Mouse (Mus musculus) macrophage (primary cell): Measurements from ENCODE around the gene Lrrc8b. TPM values are rescaled to one million over a fixed set of nuclear protein-coding genes. Genes with fewer than 3 reads are reported as not detected.

Source experiments
- H3K27ac ChIP-seq: fragments of 350-480 bp; formaldehyde crosslinking; 2 replicates; pipeline ENCODE4 v1.9.0; 2021
- H3K36me3 ChIP-seq: fragments of 350-480 bp; formaldehyde crosslinking; 2 replicates; pipeline ENCODE4 v1.9.0; 2021; ENCODE audit errors: inconsistent target
- H3K4me3 ChIP-seq: fragments of 350-480 bp; formaldehyde crosslinking; 2 replicates; pipeline ENCODE4 v1.9.0; 2021; ENCODE audit errors: inconsistent target
- H3K79me2 ChIP-seq: fragments of 350-480 bp; formaldehyde crosslinking; 2 replicates; pipeline ENCODE4 v1.9.0; 2021; ENCODE audit errors: inconsistent target
- WGBS: methylation state at CpG from one replicate; pipeline ENCODE4 v1.1.7; 2026; ENCODE audit warnings: inconsistent platforms; ENCODE audit not compliant: missing documents; 5-methylcytosine and 5-hydroxymethylcytosine counted together
- polyA plus RNA-seq: library from polyadenylated mRNA; stranded (reverse); fragments of 250-400 nt; gene quantifications from 3 replicates; pipeline ENCODE4 v1.2.4, GENCODE M21; 2018; ENCODE audit warnings: inconsistent platforms

Lrrc8b gene
- polyA plus RNA-seq, 1 experiment from 2014 or later = 4.6 TPM

DNA sequence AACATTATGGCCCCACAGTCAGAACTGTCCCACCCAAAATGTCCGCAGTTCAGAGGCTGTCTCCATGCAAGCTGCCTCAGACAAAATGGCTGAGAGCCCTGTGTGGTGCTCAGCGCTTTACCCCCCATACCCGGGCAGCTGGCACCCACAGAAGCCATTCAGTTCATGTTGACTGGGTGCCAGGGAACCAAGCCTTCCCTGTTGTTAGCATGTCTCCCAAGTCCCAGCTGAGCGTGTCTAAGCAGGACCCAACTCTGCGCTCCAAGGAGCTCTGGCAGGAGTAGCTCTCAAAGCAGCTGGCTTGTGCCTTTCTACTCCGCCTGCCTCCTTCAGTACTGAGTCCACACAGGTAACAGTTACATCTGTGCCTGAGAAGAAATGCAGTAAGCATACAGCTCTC lies 68.7 kb downstream of the Lrrc8b start:
- peaks cover 6% of the 10 kb centered on the region; the same call in 1 of the 2 replicates for H3K36me3 ChIP-seq
- H3K4me3 ChIP-seq = no peak overlapping the region
- H3K27ac ChIP-seq = no peak overlapping the region
- no peaks in the 10 kb centered on the region for H3K79me2 ChIP-seq
- 93% methylated on average over 6 of the region's 6 CpGs for WGBS

DNA sequence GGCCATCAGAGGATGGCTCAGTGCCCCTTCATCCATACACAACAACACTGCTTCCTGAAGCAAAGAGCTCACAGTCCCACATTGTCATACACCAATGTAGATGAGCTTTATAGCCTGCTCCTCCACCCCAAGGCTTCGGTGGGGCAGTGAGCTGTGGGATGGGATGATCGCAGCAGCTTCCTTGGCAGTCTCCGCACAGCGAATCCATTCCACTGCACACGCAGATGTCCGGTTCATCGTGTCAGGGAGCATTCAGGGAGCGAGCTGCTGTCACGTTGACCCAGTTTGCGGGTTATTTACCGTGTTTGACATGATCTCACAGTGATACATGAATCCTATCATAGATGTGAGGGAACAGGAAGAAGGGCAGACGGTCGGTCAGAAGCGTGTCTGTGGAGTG lies 69.3 kb downstream of the Lrrc8b start:
- 96% methylated on average over 14 of the region's 14 CpGs for WGBS
- H3K27ac ChIP-seq = no peak overlapping the region
- H3K79me2 ChIP-seq = no peaks in the 10 kb centered on the region
- no peak overlapping the region for H3K4me3 ChIP-seq
- peaks cover 6% of the 10 kb centered on the region; the same call in 1 of the 2 replicates for H3K36me3 ChIP-seq

- Histone ChIP-seq H3K36me3 (no peaks in the 10 kb centered on the region), H3K4me3 (no peak overlapping the region), H3K79me2 (no peaks in the 10 kb centered on the region), H3K27ac (no peak overlapping the region)
- WGBS = 89% methylated on average over 5 of the region's 5 CpGs
Measured at GRCm38 (mm10) chr5:105490211-105490610, 74.6 kb downstream of the Lrrc8b start.

DNA sequence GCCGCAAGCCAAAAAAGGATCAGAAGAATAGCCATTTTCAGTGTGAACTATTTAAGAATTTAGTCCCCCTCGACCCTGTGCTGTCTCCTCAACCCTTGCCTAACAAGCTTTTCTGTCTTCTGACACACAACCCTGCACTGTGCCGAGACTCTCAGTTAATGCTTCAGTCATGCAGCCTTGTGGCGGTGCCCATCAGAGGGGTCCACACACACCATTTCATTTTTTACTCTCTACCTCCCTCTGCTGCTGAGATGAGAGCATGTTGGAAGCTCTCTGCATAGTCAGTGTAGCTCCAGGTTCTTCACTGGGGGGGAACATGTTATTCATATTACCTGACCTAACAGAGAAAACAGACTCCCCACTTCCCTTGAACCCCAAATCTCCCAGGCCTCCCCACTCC lies 75.8 kb downstream of the Lrrc8b start:
- no peak overlapping the region for H3K4me3 ChIP-seq
- no peaks in the 10 kb centered on the region for H3K79me2 ChIP-seq
- WGBS = 82% methylated on average over 4 of the region's 4 CpGs
- H3K27ac ChIP-seq = no peak overlapping the region
- no peaks in the 10 kb centered on the region for H3K36me3 ChIP-seq

GRCm38 (mm10) chr5:105492367-105493246 lies 77.0 kb downstream of the Lrrc8b start:
- WGBS = 49% methylated on average over 10 of the region's 10 CpGs
- Histone ChIP-seq H3K4me3 (no peak overlapping the region), H3K27ac (no peak overlapping the region), H3K79me2 (no peaks in the 10 kb centered on the region), H3K36me3 (no peaks in the 10 kb centered on the region)

DNA sequence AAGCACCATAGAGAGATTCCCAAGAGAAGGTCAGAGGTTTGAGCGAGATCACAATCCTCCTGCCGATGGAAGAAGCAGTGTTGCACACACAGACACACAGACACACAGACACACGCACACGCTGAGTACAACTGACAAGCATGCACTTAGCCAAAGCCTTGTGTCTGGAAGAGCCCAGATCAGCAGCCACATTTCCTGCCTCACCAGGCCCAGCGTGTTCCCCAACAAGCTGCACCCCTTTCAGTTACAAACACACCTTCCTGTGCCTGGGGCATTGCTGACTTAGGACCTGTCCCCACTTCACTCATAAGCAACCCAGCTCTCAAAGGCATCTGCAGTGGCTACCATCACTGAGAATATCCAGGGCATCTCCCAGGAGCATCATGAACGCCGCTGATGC lies 77.8 kb downstream of the Lrrc8b start:
- H3K4me3 ChIP-seq = no peak overlapping the region
- no peaks in the 10 kb centered on the region for H3K79me2 ChIP-seq
- no peaks in the 10 kb centered on the region for H3K36me3 ChIP-seq
- H3K27ac ChIP-seq = no peak overlapping the region
- 81% methylated on average over 7 of the region's 7 CpGs for WGBS

- H3K79me2 ChIP-seq = no peaks in the 10 kb centered on the region
- WGBS = 75% methylated on average over 10 of the region's 10 CpGs
- no peaks in the 10 kb centered on the region for H3K36me3 ChIP-seq
- H3K27ac ChIP-seq = no peak overlapping the region
- H3K4me3 ChIP-seq = no peak overlapping the region
Measured at GRCm38 (mm10) chr5:105494246-105494917, 78.8 kb downstream of the Lrrc8b start.

- H3K36me3 ChIP-seq = no peaks in the 10 kb centered on the region
- WGBS = 7% methylated on average over 24 of the region's 24 CpGs
- H3K4me3 ChIP-seq = peak overlapping the region; percentile 19
- peak overlapping the region; percentile 61 for H3K27ac ChIP-seq
- H3K79me2 ChIP-seq = no peaks in the 10 kb centered on the region
Measured at GRCm38 (mm10) chr5:105494918-105495901, 79.6 kb downstream of the Lrrc8b start.

DNA sequence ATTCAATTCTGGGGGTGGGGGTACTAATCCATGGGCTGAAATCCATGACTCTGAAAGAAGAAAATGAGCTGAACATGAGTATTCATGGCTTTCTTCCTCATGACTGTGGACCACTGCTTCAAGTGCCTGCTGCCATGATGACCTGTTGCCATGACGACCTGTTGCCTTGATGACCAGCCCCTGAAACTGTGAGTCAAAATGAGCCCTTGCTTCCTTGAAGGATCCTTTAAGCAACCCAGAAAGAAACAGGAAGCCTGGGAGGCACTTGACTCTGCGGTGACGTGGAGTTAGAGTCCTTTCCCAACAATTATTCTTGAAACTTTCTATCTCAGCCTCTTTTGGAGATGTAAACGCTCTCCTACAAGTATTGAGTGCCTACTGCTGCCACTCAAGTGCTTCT lies 80.6 kb downstream of the Lrrc8b start:
- Histone ChIP-seq H3K36me3 (no peaks in the 10 kb centered on the region), H3K4me3 (0 out of 2 replicates have a peak overlapping the region, but pooled peaks have one; percentile 19), H3K79me2 (no peaks in the 10 kb centered on the region), H3K27ac (peak overlapping the region; percentile 61)
- 54% methylated on average over 4 of the region's 4 CpGs for WGBS

- Histone ChIP-seq H3K36me3 (no peaks in the 10 kb centered on the region), H3K27ac (peak overlapping the region; percentile 61; the same call in 1 of the 2 replicates), H3K4me3 (no peak overlapping the region), H3K79me2 (no peaks in the 10 kb centered on the region)
- 79% methylated on average over 7 of the region's 7 CpGs for WGBS
Measured at GRCm38 (mm10) chr5:105496586-105496985, 81.0 kb downstream of the Lrrc8b start.

- WGBS = 58% methylated on average over 4 of the region's 4 CpGs
- no peaks in the 10 kb centered on the region for H3K36me3 ChIP-seq
- no peak overlapping the region for H3K27ac ChIP-seq
- no peaks in the 10 kb centered on the region for H3K79me2 ChIP-seq
- no peak overlapping the region for H3K4me3 ChIP-seq
Measured at GRCm38 (mm10) chr5:105498429-105499000, 82.9 kb downstream of the Lrrc8b start.

- H3K27ac ChIP-seq = peak overlapping the region; percentile 5; the same call in 1 of the 2 replicates
- no peak overlapping the region for H3K4me3 ChIP-seq
- WGBS = 17% methylated on average over 1 of the region's 1 CpGs
- no peaks in the 10 kb centered on the region for H3K36me3 ChIP-seq
- no peaks in the 10 kb centered on the region for H3K79me2 ChIP-seq
Measured at GRCm38 (mm10) chr5:105499396-105499795, 83.8 kb downstream of the Lrrc8b start.

DNA sequence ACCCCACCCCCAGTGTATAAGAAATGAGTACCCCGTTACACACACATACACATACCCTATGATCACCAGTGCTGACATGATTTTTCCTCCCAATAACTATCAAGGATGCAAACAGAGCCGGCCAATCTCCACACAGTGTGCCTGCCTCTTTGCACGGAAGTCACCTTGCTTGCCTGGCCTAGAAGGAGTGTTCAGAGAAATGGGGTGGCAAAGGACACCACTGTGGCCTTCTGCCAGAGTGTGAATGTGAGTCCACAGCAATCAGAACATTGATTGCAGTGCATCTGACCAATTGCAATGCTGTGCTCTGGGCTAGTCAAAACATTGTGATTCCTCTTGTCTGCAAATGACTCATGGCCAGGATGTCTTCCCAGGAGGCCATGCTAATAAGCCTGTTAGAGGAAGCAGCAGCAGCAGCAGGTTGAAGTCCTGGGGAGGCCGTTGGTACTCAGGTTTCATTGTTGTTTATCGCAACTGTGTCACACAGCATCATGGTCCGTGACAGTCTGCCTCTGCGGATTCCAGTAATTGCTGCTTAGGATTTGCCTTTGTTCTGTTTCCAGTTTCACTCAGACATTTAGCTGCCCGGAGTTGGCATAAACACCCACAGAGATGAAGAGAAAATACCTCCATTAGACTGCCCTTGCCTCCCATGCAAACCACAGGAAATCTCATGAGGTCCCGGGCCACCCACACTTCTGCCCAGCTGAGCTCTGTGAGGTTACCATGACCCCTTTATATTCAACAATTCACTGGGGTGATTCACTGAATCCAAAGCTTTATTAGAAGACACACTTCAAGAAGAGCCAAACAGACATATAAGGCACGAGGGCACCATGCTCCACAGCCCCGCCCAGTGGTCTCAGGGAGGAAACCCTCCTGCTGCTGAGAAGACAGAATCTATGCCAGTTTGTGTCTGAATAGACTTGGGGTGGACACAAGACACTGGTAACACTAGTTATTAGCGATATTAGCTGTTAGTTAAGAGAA lies 84.9 kb downstream of the Lrrc8b start:
- H3K4me3 ChIP-seq = no peak overlapping the region
- 50% methylated on average over 12 of the region's 12 CpGs for WGBS
- peak overlapping the region; percentile 5; the same call in 1 of the 2 replicates for H3K27ac ChIP-seq
- H3K79me2 ChIP-seq = no peaks in the 10 kb centered on the region
- H3K36me3 ChIP-seq = no peaks in the 10 kb centered on the region
